Mouse (Mus musculus) myocyte (in vitro differentiated cells): Measurements from ENCODE around the gene Slc37a3. TPM values are rescaled to one million over a fixed set of nuclear protein-coding genes. Genes with fewer than 3 reads are reported as not detected.

Experiments used
- H3K27me3 ChIP-seq: one replicate; pipeline ENCODE4 v1.6.1; 2011; ENCODE audit not compliant: control insufficient read depth, insufficient read depth, insufficient read length
- H3K36me3 ChIP-seq: one replicate; pipeline ENCODE4 v1.6.1; 2011; ENCODE audit not compliant: control insufficient read depth, insufficient read depth
- H3K4me2 ChIP-seq: one replicate; pipeline ENCODE4 v1.6.1; 2011; ENCODE audit warnings: low read depth, control low read depth
- H3K4me3 ChIP-seq: one replicate; pipeline ENCODE4 v1.5.1; 2011; ENCODE audit warnings: mild to moderate bottlenecking, control low read depth, moderate library complexity
- H3K79me2 ChIP-seq: one replicate; pipeline ENCODE4 v1.6.1; 2011; ENCODE audit not compliant: control insufficient read depth, insufficient read depth
- H3ac ChIP-seq: one replicate; pipeline ENCODE4 v1.6.1; 2011; ENCODE audit not compliant: control insufficient read depth, insufficient read length
- CEBPB ChIP-seq: IDR thresholded peaks from 2 replicates; pipeline ENCODE4 v1.6.1; 2011; ENCODE audit warnings: mild to moderate bottlenecking, moderate library complexity; ENCODE audit not compliant: poor library complexity, insufficient read depth, severe bottlenecking
- E2F4 ChIP-seq: IDR thresholded peaks from one replicate; pipeline ENCODE4 v1.6.1; 2011; ENCODE audit warnings: mild to moderate bottlenecking, control low read depth, moderate library complexity; ENCODE audit not compliant: insufficient read depth
- MAX ChIP-seq: IDR thresholded peaks from one replicate; pipeline ENCODE4 v1.6.1; 2011; ENCODE audit warnings: low read depth, mild to moderate bottlenecking, control low read depth
- MYOD1 ChIP-seq, 3 experiments: IDR thresholded peaks; one replicate each; pipeline ENCODE4 v1.6.1; 2011; ENCODE audit warnings: control low read depth in 2 of 3, low read depth in 2 of 3, mild to moderate bottlenecking in 2 of 3, moderate library complexity in 1 of 3; ENCODE audit not compliant: insufficient read length in 2 of 3, control insufficient read depth in 1 of 3
- MYOG ChIP-seq, 3 experiments: IDR thresholded peaks; one replicate each; pipeline ENCODE4 v1.6.1; 2011; ENCODE audit warnings: control low read depth in 2 of 3, low read depth in 2 of 3, mild to moderate bottlenecking in 2 of 3; ENCODE audit not compliant: insufficient read length in 2 of 3, control insufficient read depth in 1 of 3, insufficient read depth in 1 of 3
- POLR2A ChIP-seq: IDR thresholded peaks from one replicate; pipeline ENCODE4 v1.6.1; 2011; ENCODE audit warnings: low read depth, mild to moderate bottlenecking, control low read depth, moderate library complexity; ENCODE audit not compliant: insufficient read length
- POLR2AphosphoS2 ChIP-seq: IDR thresholded peaks from one replicate; pipeline ENCODE4 v1.6.1; 2011; ENCODE audit warnings: low read depth, control low read depth; ENCODE audit not compliant: insufficient read length
- REST ChIP-seq: IDR thresholded peaks from one replicate; pipeline ENCODE4 v1.6.1; 2011; ENCODE audit warnings: mild to moderate bottlenecking, control low read depth, moderate library complexity; ENCODE audit not compliant: insufficient read depth, insufficient read length
- SRF ChIP-seq: IDR thresholded peaks from one replicate; pipeline ENCODE4 v1.6.1; 2011; ENCODE audit warnings: low read depth; ENCODE audit not compliant: control insufficient read depth, insufficient read length
- TCF12 ChIP-seq: IDR thresholded peaks from one replicate; pipeline ENCODE4 v1.6.1; 2011; ENCODE audit warnings: mild to moderate bottlenecking, control low read depth; ENCODE audit not compliant: poor library complexity, insufficient read depth, severe bottlenecking
- TCF3 ChIP-seq: IDR thresholded peaks from one replicate; pipeline ENCODE4 v1.6.1; 2011; ENCODE audit warnings: low read depth, control low read depth; ENCODE audit not compliant: insufficient read length
- USF1 ChIP-seq: IDR thresholded peaks from one replicate; pipeline ENCODE4 v1.6.1; 2011; ENCODE audit warnings: low read depth, mild to moderate bottlenecking, control low read depth, moderate library complexity
- polyA plus RNA-seq: library from polyadenylated mRNA; unstranded; fragments of >200 nt; fragmentation: generic; extraction: Trizol; gene quantifications from one replicate; pipeline ENCODE4 v1.2.1, GENCODE M21; 2012; ENCODE audit warnings: missing spikeins

Slc37a3 gene
- polyA plus RNA-seq, 1 experiment = 18.3 TPM

DNA sequence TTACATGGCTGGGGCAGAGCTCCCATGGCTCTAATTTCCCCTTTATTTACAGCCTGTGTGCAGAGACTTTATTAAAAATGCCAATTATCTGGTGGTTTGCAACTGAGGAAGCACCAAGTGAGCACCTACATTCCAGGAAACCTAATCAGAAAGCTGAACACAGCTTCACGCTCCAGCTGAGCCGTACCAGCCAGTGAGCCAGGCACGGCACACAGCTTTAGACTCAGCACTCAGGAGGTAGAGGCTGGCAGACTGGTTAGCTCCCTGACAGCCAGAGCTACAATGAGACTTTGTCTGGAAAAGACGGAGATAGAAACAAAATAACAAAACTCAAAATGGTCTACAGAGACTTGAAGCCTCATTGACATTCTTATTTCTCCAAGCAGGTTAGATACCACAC, 18.0 kb upstream of the Slc37a3 start:
- Histone ChIP-seq H3K27me3 (no peaks in the 10 kb centered on the region), H3K79me2 (no peaks in the 10 kb centered on the region)

DNA sequence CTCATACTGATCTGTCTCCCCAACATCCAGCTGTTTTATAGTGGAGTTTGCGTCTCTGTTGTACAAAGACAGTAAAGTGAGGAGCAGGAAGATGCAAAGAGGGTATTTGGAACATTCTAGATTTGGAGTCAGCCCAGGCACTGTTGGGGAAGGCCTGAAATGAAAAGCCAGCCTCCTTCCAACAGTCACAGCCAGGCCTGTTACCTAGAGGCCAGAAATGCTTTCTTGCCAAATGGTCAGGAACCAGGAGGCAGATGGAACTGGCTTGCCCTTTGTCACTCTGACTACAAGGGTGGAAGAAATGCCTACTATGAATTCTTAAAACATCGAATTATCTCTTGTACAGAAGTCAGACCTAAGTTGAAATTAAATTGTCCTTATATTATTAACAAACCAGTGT, 12.5 kb upstream of the Slc37a3 start:
- Histone ChIP-seq H3K4me2 (no peak overlapping the region), H3K79me2 (no peaks in the 10 kb centered on the region), H3K4me3 (no peak overlapping the region), H3ac (no peak overlapping the region), H3K27me3 (no peaks in the 10 kb centered on the region), H3K36me3 (no peaks in the 10 kb centered on the region)
- TF ChIP-seq POLR2AphosphoS2 (no peak), MAX (no peak), USF1 (no peak), SRF (no peak), MYOD1 (IDR thresholded peaks at IDR 0.05; ENCODE audit: control insufficient read depth in 1 of 3, insufficient read length in 2 of 3, low read depth in 2 of 3) (no peak), E2F4 (no peak), REST (no peak), MYOG (IDR thresholded peaks at IDR 0.05; ENCODE audit: control insufficient read depth in 1 of 3, insufficient read depth in 1 of 3, insufficient read length in 2 of 3, low read depth in 2 of 3) (no peak), TCF12 (no peak), TCF3 (no peak), POLR2A (no peak), CEBPB (no peak)

More for the DNA sequence above, 18.0 kb upstream of the Slc37a3 start:
- no peak overlapping the region for H3ac ChIP-seq
- TF ChIP-seq POLR2AphosphoS2 = no peak
- no peak for TF ChIP-seq MYOD1 (IDR thresholded peaks at IDR 0.05; ENCODE audit: control insufficient read depth in 1 of 3, insufficient read length in 2 of 3, low read depth in 2 of 3)
- no peak for TF ChIP-seq MYOG (IDR thresholded peaks at IDR 0.05; ENCODE audit: control insufficient read depth in 1 of 3, insufficient read depth in 1 of 3, insufficient read length in 2 of 3, low read depth in 2 of 3)
- no peak for TF ChIP-seq POLR2A
- TF ChIP-seq SRF = no peak
- TF ChIP-seq E2F4 = no peak
- TF ChIP-seq MAX = no peak
- TF ChIP-seq CEBPB = no peak
- TF ChIP-seq USF1 = no peak
- no peak for TF ChIP-seq TCF3
- TF ChIP-seq REST = no peak
- no peak for TF ChIP-seq TCF12
- no peak overlapping the region for H3K4me2 ChIP-seq
- no peak overlapping the region for H3K4me3 ChIP-seq
- no peaks in the 10 kb centered on the region for H3K36me3 ChIP-seq

DNA sequence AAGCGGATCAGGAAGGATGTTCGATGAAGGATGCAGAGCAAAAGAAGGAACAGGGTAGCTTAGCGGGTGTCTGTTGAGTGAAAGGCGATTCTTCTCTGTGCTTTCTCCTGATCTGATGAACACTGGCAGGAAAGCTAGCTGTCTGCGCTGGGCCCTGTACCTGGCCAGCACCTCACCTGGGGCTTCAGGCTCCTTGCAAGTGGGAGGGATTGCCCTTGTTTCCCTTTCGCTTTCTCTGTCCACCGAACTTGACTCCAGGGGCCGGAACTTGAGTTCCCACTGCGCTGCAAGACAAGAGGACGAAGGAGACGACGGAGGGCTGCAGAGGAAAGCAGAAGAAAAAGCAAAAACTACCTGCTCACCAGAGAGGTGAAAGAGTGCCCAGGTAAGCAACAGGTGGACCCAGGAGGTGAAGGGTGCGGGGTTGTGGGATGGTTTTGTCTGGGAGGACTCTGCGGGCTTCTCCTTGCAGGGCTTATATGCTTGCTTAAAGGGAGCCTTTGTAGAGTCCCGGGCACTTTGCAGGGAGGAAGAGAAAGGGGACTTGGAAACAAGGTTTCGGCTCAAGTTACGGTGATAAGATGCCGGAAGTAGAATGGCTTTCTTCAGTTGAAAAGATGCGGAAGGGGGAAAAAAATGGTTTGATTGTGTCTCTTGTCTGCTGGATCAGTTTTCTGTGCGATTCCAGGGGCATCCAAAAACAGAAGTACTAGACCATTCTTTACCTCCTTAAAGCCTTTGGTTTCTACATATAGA, 3.8 kb upstream of the Slc37a3 start, which contains the start of gene Rab19:
Rab19 (plus strand) TSS at position 51 of the 756 bp plus-strand sequence.
- Histone ChIP-seq H3K27me3 (peaks cover 17% of the 10 kb centered on the region), H3ac (no peak within 1 kb of the TSS), H3K79me2 (no peaks in the 10 kb centered on the region), H3K36me3 (no peaks in the 10 kb centered on the region), H3K4me3 (no peak within 1 kb of the TSS), H3K4me2 (no peak within 1 kb of the TSS)
- no peak for TF ChIP-seq POLR2A
- TF ChIP-seq USF1 = no peak
- TF ChIP-seq MAX = no peak
- TF ChIP-seq MYOD1 (IDR thresholded peaks at IDR 0.05; ENCODE audit: control insufficient read depth in 1 of 3, insufficient read length in 2 of 3, low read depth in 2 of 3) = no peak
- TF ChIP-seq E2F4 = no peak
- TF ChIP-seq TCF12 = no peak

DNA sequence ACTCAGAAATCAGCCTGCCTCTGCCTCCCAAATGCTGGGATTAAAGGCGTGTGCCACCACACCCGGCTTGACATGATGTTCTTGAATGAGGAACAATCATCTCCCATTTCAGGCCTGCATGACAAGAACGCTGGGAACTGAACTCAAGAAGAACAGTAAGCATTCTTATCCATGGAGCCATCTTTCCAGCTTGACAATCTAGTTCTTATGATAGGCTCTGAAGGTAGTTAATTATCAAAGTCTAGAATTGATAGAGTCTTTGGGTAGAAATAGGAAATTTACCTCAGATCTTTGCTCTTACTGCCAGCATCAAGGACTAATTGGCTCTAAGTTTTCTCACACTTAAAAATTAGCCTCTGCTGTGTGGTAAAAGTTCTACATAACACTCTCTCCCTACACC, 2.8 kb upstream of the Slc37a3 start:
- no peak overlapping the region for H3K4me3 ChIP-seq
- H3K27me3 ChIP-seq = peaks cover 17% of the 10 kb centered on the region
- no peak overlapping the region for H3K4me2 ChIP-seq
- no peak for TF ChIP-seq MYOG (IDR thresholded peaks at IDR 0.05; ENCODE audit: control insufficient read depth in 1 of 3, insufficient read depth in 1 of 3, insufficient read length in 2 of 3, low read depth in 2 of 3)
- TF ChIP-seq E2F4 = no peak
- no peak for TF ChIP-seq REST
- no peak for TF ChIP-seq TCF12
- TF ChIP-seq SRF = no peak
- no peak for TF ChIP-seq USF1
- TF ChIP-seq CEBPB = no peak
- TF ChIP-seq MYOD1 (IDR thresholded peaks at IDR 0.05; ENCODE audit: control insufficient read depth in 1 of 3, insufficient read length in 2 of 3, low read depth in 2 of 3) = no peak
- TF ChIP-seq TCF3 = no peak
- no peak for TF ChIP-seq POLR2A
- TF ChIP-seq MAX = no peak
- no peak overlapping the region for H3ac ChIP-seq
- no peaks in the 10 kb centered on the region for H3K36me3 ChIP-seq
- no peaks in the 10 kb centered on the region for H3K79me2 ChIP-seq
